Mouse (Mus musculus): Measurements from ENCODE around the gene Mmel1.

DNA sequence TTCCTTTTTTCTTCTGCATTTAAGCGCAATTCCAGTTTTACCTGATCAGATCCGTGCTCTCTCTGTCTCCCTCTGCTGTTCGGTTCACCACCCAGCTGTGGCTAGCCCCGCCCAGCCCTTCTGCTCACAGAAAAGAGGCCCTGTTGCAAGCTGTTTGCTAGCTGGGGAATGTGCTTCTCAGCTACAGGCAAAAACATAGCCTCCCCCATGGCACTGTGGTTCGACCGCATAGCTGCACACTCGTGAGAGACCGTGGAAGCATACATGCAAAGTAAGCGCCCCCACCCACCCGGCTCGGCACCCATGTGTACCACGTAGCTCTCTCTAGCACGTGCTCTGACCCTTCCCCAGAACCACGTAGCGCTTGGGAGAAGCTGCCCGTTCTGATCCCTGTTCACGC is 38.4 kb downstream of the Mmel1 start:
- TF ChIP-seq POLR2A (IDR thresholded peaks at IDR 0.05; ENCODE audit: insufficient read length, low read depth) (no peak), POLR2AphosphoS2 (IDR thresholded peaks at IDR 0.05; ENCODE audit: insufficient read length, low read depth) (no peak), MYOD1 (IDR thresholded peaks at IDR 0.05; ENCODE audit: control insufficient read depth in 1 of 3, insufficient read length in 2 of 3, low read depth in 2 of 3) (no peak), MAX (IDR thresholded peaks at IDR 0.05; ENCODE audit: low read depth) (no peak), REST (IDR thresholded peaks at IDR 0.05; ENCODE audit: insufficient read depth, insufficient read length) (no peak), E2F4 (IDR thresholded peaks at IDR 0.05; ENCODE audit: insufficient read depth) (no peak), TCF3 (IDR thresholded peaks at IDR 0.05; ENCODE audit: insufficient read length, low read depth) (no peak), USF1 (IDR thresholded peaks at IDR 0.05; ENCODE audit: low read depth) (no peak), MYOG (IDR thresholded peaks at IDR 0.05; ENCODE audit: control insufficient read depth in 1 of 3, insufficient read depth in 1 of 3, insufficient read length in 2 of 3, low read depth in 2 of 3) (no peak), TCF12 (IDR thresholded peaks at IDR 0.05; ENCODE audit: insufficient read depth, poor library complexity, severe bottlenecking) (no peak)
